Mouse (Mus musculus): ENCODE data around the gene Golph3. TPM values are rescaled to one million over a fixed set of nuclear protein-coding genes. Genes with fewer than 3 reads are reported as not detected.

Gene Golph3
- polyA plus RNA-seq (2012; rRNA removed): 32.6 and 34.9 TPM in 2 replicates

DNA sequence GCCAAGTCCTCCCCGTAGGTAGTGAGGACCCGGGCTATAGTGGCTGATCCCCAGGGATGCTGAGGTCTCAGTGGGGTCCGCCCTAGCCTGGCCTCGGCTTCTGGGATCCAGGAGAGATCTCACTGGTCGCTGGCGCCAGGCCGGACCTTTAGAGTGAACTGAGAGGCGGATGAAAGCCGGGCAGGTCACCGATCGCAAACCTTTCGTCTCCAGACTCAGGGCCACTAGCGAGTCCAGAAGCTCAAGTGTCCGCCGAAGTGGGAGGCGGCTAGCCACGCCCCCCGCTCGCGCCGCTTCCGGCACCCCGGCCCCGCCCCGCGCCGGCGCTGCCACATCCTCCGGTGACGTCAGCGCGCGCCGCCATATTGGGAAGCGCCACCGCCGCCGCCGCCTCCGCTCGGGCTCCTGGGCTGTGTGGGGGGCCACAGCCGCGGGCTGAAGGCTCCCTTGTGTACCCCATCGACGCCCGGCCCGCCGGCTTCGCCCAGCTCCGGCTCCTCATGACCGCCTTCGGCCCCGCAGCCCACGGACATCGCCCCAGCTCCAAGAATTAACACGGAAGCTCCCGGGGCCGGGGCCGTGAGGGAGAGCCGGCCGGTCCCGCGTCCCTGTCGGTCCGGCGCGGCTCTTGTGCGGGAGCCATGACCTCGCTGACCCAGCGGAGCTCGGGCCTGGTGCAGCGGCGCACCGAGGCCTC, at the start of gene Golph3:
Gene Golph3 (plus strand): TSS at position 360 of the 697 bp plus-strand sequence.

DNA sequence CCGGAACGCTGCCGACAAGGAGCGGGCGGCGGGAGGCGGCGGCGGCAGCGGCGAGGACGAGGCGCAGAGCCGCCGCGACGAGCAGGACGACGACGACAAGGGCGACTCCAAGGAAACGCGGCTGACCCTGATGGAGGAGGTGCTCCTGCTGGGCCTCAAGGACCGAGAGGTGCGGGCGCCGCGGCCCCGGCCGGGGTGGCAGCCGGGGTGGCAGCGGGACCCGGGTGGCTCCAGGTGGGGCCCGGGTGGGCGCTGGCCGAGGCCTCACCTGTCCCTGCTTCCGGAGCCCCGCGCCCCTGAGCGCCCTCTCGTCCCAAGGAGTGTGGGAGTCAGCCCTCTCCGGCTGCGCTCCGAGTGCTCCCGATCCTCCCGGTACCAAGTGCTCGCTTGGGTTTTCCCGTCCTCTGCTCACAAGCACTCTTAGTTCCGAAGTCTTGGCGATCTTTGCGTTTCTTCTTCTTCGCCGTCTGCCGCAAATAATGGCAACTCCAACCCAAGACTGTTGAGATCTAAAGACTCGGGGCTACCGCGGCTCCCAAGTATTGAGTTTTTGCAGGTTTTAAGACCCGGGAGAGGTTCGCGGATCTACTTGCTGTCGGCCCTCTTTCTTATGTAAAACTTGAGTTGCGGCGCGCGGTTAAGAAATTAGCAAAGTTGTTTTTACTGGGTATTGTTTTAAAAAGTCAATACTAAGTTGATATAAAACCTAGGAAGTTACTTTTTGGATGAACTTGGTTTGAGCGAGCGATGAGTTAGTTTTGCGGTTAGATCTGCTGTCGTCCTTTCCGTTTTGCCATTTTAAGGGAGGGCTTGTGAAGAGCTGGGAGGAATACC, 755 bp downstream of the Golph3 start, which contains the start of gene 1810049J17Rik:
Gene 1810049J17Rik (minus strand): TSS at position 112 of the 834 bp plus-strand sequence.

Other genes starting within 250 kb of the Golph3 start
- 19.5 and 19.9 TPM in 2 replicates for gene Zfr, start 203.6 kb upstream of the Golph3 start, polyA plus RNA-seq (2012; rRNA removed)
- gene Mtmr12, start 116.4 kb upstream of the Golph3 start, polyA plus RNA-seq (2012; rRNA removed): 5.9 and 6.3 TPM in 2 replicates
- gene 1810049J17Rik, start 449 bp downstream of the Golph3 start, polyA plus RNA-seq (2012; rRNA removed): not detected in 2 replicates

Measured in liver, embryonic 18 days (tissue).